Mouse (Mus musculus): ENCODE results near the gene Hspa1l. TPM values are rescaled to one million over a fixed set of nuclear protein-coding genes. Genes with fewer than 3 reads are reported as not detected.

Gene Hspa1l
- total and polyA plus RNA-seq, 3 experiments, result 0.15 to 1.6 TPM; not detected in 1

GRCm38 (mm10) chr17:34975581-34976492 lies 3.3 kb downstream of the Hspa1l start:
- no peaks in the 10 kb centered on the region for H3K4me1 ChIP-seq (ENCODE audit: control insufficient read depth in 1 of 2, insufficient read depth in 2 of 2, low read length in 2 of 2)
- H3K36me3 ChIP-seq (ENCODE audit: control insufficient read depth in 1 of 2, insufficient read depth in 2 of 2, low read length in 2 of 2), result peaks cover 0 to 6% of the 10 kb centered on the region in 2 experiments; a peak in 1 of 4 replicates
- H3K9ac ChIP-seq (ENCODE audit: control insufficient read depth, low read depth, low read length, poor library complexity, severe bottlenecking), result no peak overlapping the region
- no peak overlapping the region for H3K4me3 ChIP-seq (ENCODE audit: control insufficient read depth in 1 of 2, insufficient read depth in 1 of 2, low read depth in 2 of 2, low read length in 2 of 2)
- H3K9me3 ChIP-seq (replicated peaks; ENCODE audit: insufficient read depth, low read length), result no peaks in the 10 kb centered on the region
- TF ChIP-seq MAFK (IDR thresholded peaks at IDR 0.05; ENCODE audit: borderline replicate concordance, low read depth, low read length), result peak; percentile 84
- no peak for TF ChIP-seq KAT2A (conservative IDR thresholded peaks at IDR 0.05; ENCODE audit: low read depth, low read length)
- TF ChIP-seq ZC3H11A (IDR thresholded peaks at IDR 0.05; ENCODE audit: low read depth, low read length), result no peak
- H3K27me3 ChIP-seq (ENCODE audit: control insufficient read depth in 1 of 2, insufficient read depth in 2 of 2, low read length in 2 of 2), result no peaks in the 10 kb centered on the region
- no peak for DNase-seq (ENCODE audit: low read depth, low spot score)
- peaks cover 5% of the 10 kb centered on the region; the same call in 1 of the 2 replicates for H3K79me2 ChIP-seq (ENCODE audit: control insufficient read depth, insufficient read depth, low read length, poor library complexity)
- no peak overlapping the region for H3K27ac ChIP-seq (ENCODE audit: control insufficient read depth, low read depth, low read length)

GRCm38 (mm10) chr17:34977000-34977399 lies 4.5 kb downstream of the Hspa1l start:
- no peak for DNase-seq (ENCODE audit: low read depth, low spot score)
- TF ChIP-seq RAD21 (IDR thresholded peaks at IDR 0.05; ENCODE audit: low read depth, low read length) (no peak), GABPA (IDR thresholded peaks at IDR 0.05; ENCODE audit: low read depth, low read length) (no peak), SMC3 (IDR thresholded peaks at IDR 0.05; ENCODE audit: low read depth, low read length) (no peak), HCFC1 (IDR thresholded peaks at IDR 0.05; ENCODE audit: low read depth, low read length) (no peak), JUND (IDR thresholded peaks at IDR 0.05; ENCODE audit: low read depth, low read length) (no peak), CHD1 (IDR thresholded peaks at IDR 0.05; ENCODE audit: low read depth, low read length) (no peak), ETS1 (IDR thresholded peaks at IDR 0.05; ENCODE audit: low read depth, low read length) (no peak), CHD2 (IDR thresholded peaks at IDR 0.05; ENCODE audit: low read length) (no peak), TAL1 (IDR thresholded peaks at IDR 0.05; ENCODE audit: low read length) (no peak), E2F4 (IDR thresholded peaks at IDR 0.05; ENCODE audit: borderline replicate concordance, low read depth, low read length) (no peak), KAT2A (conservative IDR thresholded peaks at IDR 0.05; ENCODE audit: low read depth, low read length) (no peak), RCOR1 (IDR thresholded peaks at IDR 0.05; ENCODE audit: low read depth, low read length) (no peak), USF2 (IDR thresholded peaks at IDR 0.05; ENCODE audit: borderline replicate concordance in 1 of 2, insufficient read depth in 1 of 2, low read depth in 1 of 2, low read length in 2 of 2) (no peak), SIN3A (IDR thresholded peaks at IDR 0.05; ENCODE audit: low read length) (no peak), MYB (IDR thresholded peaks at IDR 0.05; ENCODE audit: low read depth, low read length) (no peak), EP300 (IDR thresholded peaks at IDR 0.05; ENCODE audit: low read depth in 1 of 2, low read length in 2 of 2) (no peak), USF1 (IDR thresholded peaks at IDR 0.05; ENCODE audit: low read depth, low read length) (no peak), POLR2AphosphoS2 (IDR thresholded peaks at IDR 0.05; ENCODE audit: low read length) (no peak)

More at GRCm38 (mm10) chr17:34977000-34977399, 4.5 kb downstream of the Hspa1l start:
- Histone ChIP-seq H3K27ac (ENCODE audit: control insufficient read depth, low read depth, low read length) (no peak overlapping the region), H3K4me1 (ENCODE audit: control insufficient read depth in 1 of 2, insufficient read depth in 2 of 2, low read length in 2 of 2) (no peaks in the 10 kb centered on the region), H3K36me3 (ENCODE audit: control insufficient read depth in 1 of 2, insufficient read depth in 2 of 2, low read length in 2 of 2) (peaks cover 0 to 6% of the 10 kb centered on the region in 2 experiments; a peak in 1 of 4 replicates), H3K79me2 (ENCODE audit: control insufficient read depth, insufficient read depth, low read length, poor library complexity) (peaks cover 9% of the 10 kb centered on the region), H3K4me3 (ENCODE audit: control insufficient read depth in 1 of 2, insufficient read depth in 1 of 2, low read depth in 2 of 2, low read length in 2 of 2) (no peak overlapping the region), H3K9me3 (replicated peaks; ENCODE audit: insufficient read depth, low read length) (no peaks in the 10 kb centered on the region), H3K27me3 (ENCODE audit: control insufficient read depth in 1 of 2, insufficient read depth in 2 of 2, low read length in 2 of 2) (no peaks in the 10 kb centered on the region), H3K9ac (ENCODE audit: control insufficient read depth, low read depth, low read length, poor library complexity, severe bottlenecking) (no peak overlapping the region)

Measured in MEL (cell line).